Mouse (Mus musculus) heart, embryonic 15.5 days (tissue): ENCODE results near the gene Cd99l2. TPM values are rescaled to one million over a fixed set of nuclear protein-coding genes. Genes with fewer than 3 reads are reported as not detected.

Experiments used
- ATAC-seq: fragments of 200-750 bp; cut with Nextera tagmentation; replicated peaks from 2 replicates; pipeline ENCODE4 v1.8.0; 2017; ENCODE audit warnings: low read depth, moderate TSS enrichment; ENCODE audit not compliant: insufficient number of reproducible peaks, insufficient read depth, low FRiP score
- H3K27ac ChIP-seq: fragments of 300-500 bp; sonication (generic); 2 replicates; pipeline ENCODE4 v1.5.1; 2015; ENCODE audit warnings: mild to moderate bottlenecking, inconsistent platforms
- H3K27me3 ChIP-seq: fragments of 300-500 bp; sonication (generic); 2 replicates; pipeline ENCODE4 v1.6.1; 2015; ENCODE audit warnings: inconsistent platforms
- H3K36me3 ChIP-seq: fragments of 300-500 bp; sonication (generic); 2 replicates; pipeline ENCODE4 v1.6.1; 2015; ENCODE audit warnings: mild to moderate bottlenecking, inconsistent platforms
- H3K4me1 ChIP-seq: fragments of 300-500 bp; sonication (generic); replicated peaks from 2 replicates; pipeline ENCODE4 v1.6.1; 2015; ENCODE audit warnings: inconsistent platforms
- H3K4me2 ChIP-seq: fragments of 300-500 bp; sonication (generic); 2 replicates; pipeline ENCODE4 v1.6.1; 2015; ENCODE audit warnings: inconsistent platforms, mild to moderate bottlenecking, moderate library complexity
- H3K4me3 ChIP-seq: fragments of 300-500 bp; sonication (generic); 2 replicates; pipeline ENCODE4 v1.5.1; 2015; ENCODE audit warnings: mild to moderate bottlenecking, inconsistent platforms
- H3K9ac ChIP-seq: fragments of 300-500 bp; sonication (generic); 2 replicates; pipeline ENCODE4 v1.6.1; 2015; ENCODE audit warnings: mild to moderate bottlenecking, inconsistent platforms
- H3K9me3 ChIP-seq: fragments of 300-500 bp; sonication (generic); replicated peaks from 2 replicates; pipeline ENCODE4 v1.6.1; 2016; ENCODE audit warnings: inconsistent platforms
- WGBS: fragments of 180-500 bp; shearing (Covaris S2); methylation state at CpG from one replicate; pipeline ENCODE4 v1.1.7; 2015; ENCODE audit warnings: mixed read lengths; 5-methylcytosine and 5-hydroxymethylcytosine counted together
- polyA plus RNA-seq: library from polyadenylated mRNA; unstranded; fragments of >200 nt; fragmentation: Nextera tagmentation; extraction: Ambion mirVana; gene quantifications from 2 replicates; pipeline ENCODE4 v1.2.1, GENCODE M21; 2015

The Cd99l2 gene
- polyA plus RNA-seq, 1 experiment from 2014 or later = 30.1 TPM

- Histone ChIP-seq H3K9me3 (no peaks in the 10 kb centered on the region), H3K4me2 (no peak overlapping the region), H3K4me1 (0 out of 2 replicates have a peak, but pooled peaks cover 2% of the 10 kb centered on the region), H3K9ac (no peak overlapping the region), H3K27ac (no peak overlapping the region), H3K36me3 (no peaks in the 10 kb centered on the region), H3K27me3 (no peaks in the 10 kb centered on the region), H3K4me3 (no peak overlapping the region)
- no peak for ATAC-seq
- 89% methylated on average over 3 of the region's 3 CpGs for whole genome bisulfite sequencing
These were observed 25.2 kb downstream of the Cd99l2 start for GRCm38 (mm10) chrX:71467491-71467890.

GRCm38 (mm10) chrX:71465417-71465816, 27.2 kb downstream of the Cd99l2 start:
- 0 out of 2 replicates have a peak, but pooled peaks cover 2% of the 10 kb centered on the region for H3K4me1 ChIP-seq
- no peaks in the 10 kb centered on the region for H3K27me3 ChIP-seq
- ATAC-seq = no peak
- H3K27ac ChIP-seq = no peak overlapping the region
- H3K4me3 ChIP-seq = no peak overlapping the region
- WGBS = 44% methylated on average over 1 of the region's 1 CpGs
- H3K9me3 ChIP-seq = no peaks in the 10 kb centered on the region
- no peaks in the 10 kb centered on the region for H3K36me3 ChIP-seq
- H3K9ac ChIP-seq = no peak overlapping the region
- H3K4me2 ChIP-seq = no peak overlapping the region

GRCm38 (mm10) chrX:71464138-71464826, 28.4 kb downstream of the Cd99l2 start:
- no peaks in the 10 kb centered on the region for H3K9me3 ChIP-seq
- ATAC-seq = no peak
- 58% methylated on average over 7 of the region's 7 CpGs for WGBS
- no peak overlapping the region for H3K9ac ChIP-seq
- no peaks in the 10 kb centered on the region for H3K27me3 ChIP-seq
- 0 out of 2 replicates have a peak, but pooled peaks cover 2% of the 10 kb centered on the region for H3K4me1 ChIP-seq
- no peak overlapping the region for H3K4me3 ChIP-seq
- H3K27ac ChIP-seq = no peak overlapping the region
- H3K4me2 ChIP-seq = no peak overlapping the region
- no peaks in the 10 kb centered on the region for H3K36me3 ChIP-seq

- H3K27me3 ChIP-seq = no peaks in the 10 kb centered on the region
- H3K4me1 ChIP-seq = no peaks in the 10 kb centered on the region
- no peak overlapping the region for H3K4me2 ChIP-seq
- 77% methylated on average over 6 of the region's 6 CpGs for WGBS
- H3K9ac ChIP-seq = no peak overlapping the region
- no peak overlapping the region for H3K4me3 ChIP-seq
- ATAC-seq = no peak
- H3K36me3 ChIP-seq = no peaks in the 10 kb centered on the region
- no peaks in the 10 kb centered on the region for H3K9me3 ChIP-seq
- H3K27ac ChIP-seq = no peak overlapping the region
These were observed 36.4 kb downstream of the Cd99l2 start for GRCm38 (mm10) chrX:71456078-71456737.

- H3K4me2 ChIP-seq = no peak overlapping the region
- H3K27ac ChIP-seq = no peak overlapping the region
- H3K9me3 ChIP-seq = no peaks in the 10 kb centered on the region
- H3K4me1 ChIP-seq = no peaks in the 10 kb centered on the region
- no peaks in the 10 kb centered on the region for H3K27me3 ChIP-seq
- H3K9ac ChIP-seq = no peak overlapping the region
- H3K36me3 ChIP-seq = peaks cover under 1% of the 10 kb centered on the region; the same call in 1 of the 2 replicates
- no peak overlapping the region for H3K4me3 ChIP-seq
- no peak for ATAC-seq
- 72% methylated on average over 5 of the region's 5 CpGs for WGBS
These were observed 49.7 kb downstream of the Cd99l2 start for GRCm38 (mm10) chrX:71442916-71443315.

GRCm38 (mm10) chrX:71439473-71439872, 53.2 kb downstream of the Cd99l2 start:
- peaks cover 4% of the 10 kb centered on the region; the same call in 1 of the 2 replicates for H3K36me3 ChIP-seq

GRCm38 (mm10) chrX:71435542-71435941, 57.1 kb downstream of the Cd99l2 start:
- no peak overlapping the region for H3K9ac ChIP-seq
- WGBS = 86% methylated on average over 2 of the region's 2 CpGs

More at GRCm38 (mm10) chrX:71439473-71439872, 53.2 kb downstream of the Cd99l2 start:
- Histone ChIP-seq H3K4me2 (no peak overlapping the region), H3K9ac (no peak overlapping the region), H3K27me3 (no peaks in the 10 kb centered on the region), H3K4me1 (no peaks in the 10 kb centered on the region), H3K9me3 (no peaks in the 10 kb centered on the region), H3K27ac (no peak overlapping the region), H3K4me3 (no peak overlapping the region)
- ATAC-seq = no peak
- WGBS = 84% methylated on average over 6 of the region's 6 CpGs

GRCm38 (mm10) chrX:71434860-71435259, 57.8 kb downstream of the Cd99l2 start:
- WGBS = 48% methylated on average over 8 of the region's 8 CpGs
- Histone ChIP-seq H3K36me3 (peaks cover 4% of the 10 kb centered on the region; the same call in 1 of the 2 replicates), H3K9me3 (no peaks in the 10 kb centered on the region), H3K9ac (no peak overlapping the region), H3K4me1 (no peaks in the 10 kb centered on the region), H3K4me2 (no peak overlapping the region), H3K27me3 (no peaks in the 10 kb centered on the region), H3K4me3 (no peak overlapping the region), H3K27ac (no peak overlapping the region)
- no peak for ATAC-seq

More at GRCm38 (mm10) chrX:71435542-71435941, 57.1 kb downstream of the Cd99l2 start:
- H3K9me3 ChIP-seq = no peaks in the 10 kb centered on the region
- H3K4me3 ChIP-seq = no peak overlapping the region
- H3K4me1 ChIP-seq = no peaks in the 10 kb centered on the region
- peaks cover 4% of the 10 kb centered on the region; the same call in 1 of the 2 replicates for H3K36me3 ChIP-seq
- no peak for ATAC-seq
- H3K27me3 ChIP-seq = no peaks in the 10 kb centered on the region
- no peak overlapping the region for H3K27ac ChIP-seq
- no peak overlapping the region for H3K4me2 ChIP-seq

- no peak overlapping the region for H3K4me3 ChIP-seq
- no peaks in the 10 kb centered on the region for H3K4me1 ChIP-seq
- no peaks in the 10 kb centered on the region for H3K27me3 ChIP-seq
- H3K27ac ChIP-seq = no peak overlapping the region
- peaks cover 4% of the 10 kb centered on the region; the same call in 1 of the 2 replicates for H3K36me3 ChIP-seq
- no peaks in the 10 kb centered on the region for H3K9me3 ChIP-seq
- ATAC-seq = no peak
- no peak overlapping the region for H3K9ac ChIP-seq
- WGBS = 93% methylated on average over 1 of the region's 1 CpGs
- no peak overlapping the region for H3K4me2 ChIP-seq
These were observed 58.2 kb downstream of the Cd99l2 start for GRCm38 (mm10) chrX:71434448-71434847.

- ATAC-seq = no peak
- no peak overlapping the region for H3K9ac ChIP-seq
- 87% methylated on average over 5 of the region's 5 CpGs for WGBS
These were observed 61.7 kb downstream of the Cd99l2 start for GRCm38 (mm10) chrX:71430900-71431299.

GRCm38 (mm10) chrX:71427491-71427890, 65.2 kb downstream of the Cd99l2 start:
- ATAC-seq = no peak
- H3K9ac ChIP-seq = no peak overlapping the region
- no peaks in the 10 kb centered on the region for H3K27me3 ChIP-seq
- H3K9me3 ChIP-seq = no peaks in the 10 kb centered on the region
- H3K27ac ChIP-seq = no peak overlapping the region
- H3K4me3 ChIP-seq = no peak overlapping the region
- H3K4me1 ChIP-seq = no peaks in the 10 kb centered on the region
- no peak overlapping the region for H3K4me2 ChIP-seq
- H3K36me3 ChIP-seq = no peaks in the 10 kb centered on the region

More at GRCm38 (mm10) chrX:71430900-71431299, 61.7 kb downstream of the Cd99l2 start:
- Histone ChIP-seq H3K27me3 (no peaks in the 10 kb centered on the region), H3K4me1 (no peaks in the 10 kb centered on the region), H3K9me3 (no peaks in the 10 kb centered on the region), H3K4me2 (no peak overlapping the region), H3K4me3 (no peak overlapping the region), H3K27ac (no peak overlapping the region), H3K36me3 (no peaks in the 10 kb centered on the region)
